Mouse (Mus musculus): Measurements from ENCODE around the gene Zfp750.

Zfp750 gene

GRCm38 (mm10) chr11:121543287-121543856 lies 24.2 kb upstream of the Zfp750 start:
- in situ Hi-C loops (cut with MboI; ENCODE audit: unreplicated experiment in 2 of 2): no loop called here

- in situ Hi-C loops (cut with MboI; ENCODE audit: unreplicated experiment in 2 of 2): no loop called here
Observed at GRCm38 (mm10) chr11:121542471-121542870, 23.3 kb upstream of the Zfp750 start.

GRCm38 (mm10) chr11:121536528-121536927 lies 17.4 kb upstream of the Zfp750 start:
- in situ Hi-C loops (cut with MboI; ENCODE audit: unreplicated experiment in 2 of 2): no loop called here

- in situ Hi-C loops (cut with MboI; ENCODE audit: unreplicated experiment in 2 of 2): no loop called here
Observed at GRCm38 (mm10) chr11:121529747-121530146, 10.6 kb upstream of the Zfp750 start.

- in situ Hi-C loops (cut with MboI; ENCODE audit: unreplicated experiment in 2 of 2): no loop called here
Observed at GRCm38 (mm10) chr11:121524191-121524590, 5.1 kb upstream of the Zfp750 start.

- in situ Hi-C loops (cut with MboI; ENCODE audit: unreplicated experiment in 2 of 2): no loop called here
Observed at GRCm38 (mm10) chr11:121522156-121522762, 3.1 kb upstream of the Zfp750 start.

- in situ Hi-C loops (cut with MboI; ENCODE audit: unreplicated experiment in 2 of 2): no loop called here
Observed at GRCm38 (mm10) chr11:121520761-121521160, 1.6 kb upstream of the Zfp750 start.

GRCm38 (mm10) chr11:121519703-121520102 lies 570 bp upstream of the Zfp750 start:
- in situ Hi-C loops (cut with MboI; ENCODE audit: unreplicated experiment in 2 of 2): no loop called here

GRCm38 (mm10) chr11:121517687-121518465 lies 1.3 kb downstream of the Zfp750 start:
- in situ Hi-C loops (cut with MboI; ENCODE audit: unreplicated experiment in 2 of 2): no loop called here

GRCm38 (mm10) chr11:121516906-121517305 lies 2.2 kb downstream of the Zfp750 start:
- in situ Hi-C loops (cut with MboI; ENCODE audit: unreplicated experiment in 2 of 2): no loop called here

- in situ Hi-C loops (cut with MboI; ENCODE audit: unreplicated experiment in 2 of 2): no loop called here
Observed at GRCm38 (mm10) chr11:121515996-121516395, 3.1 kb downstream of the Zfp750 start.

- in situ Hi-C loops (cut with MboI; ENCODE audit: unreplicated experiment in 2 of 2): no loop called here
Observed at GRCm38 (mm10) chr11:121512896-121513572, 6.1 kb downstream of the Zfp750 start.

GRCm38 (mm10) chr11:121510512-121511246 lies 8.5 kb downstream of the Zfp750 start:
- in situ Hi-C loops (cut with MboI; ENCODE audit: unreplicated experiment in 2 of 2): no loop called here

GRCm38 (mm10) chr11:121508478-121508877 lies 10.7 kb downstream of the Zfp750 start:
- in situ Hi-C loops (cut with MboI; ENCODE audit: unreplicated experiment in 2 of 2): no loop called here

- in situ Hi-C loops (cut with MboI; ENCODE audit: unreplicated experiment in 2 of 2): no loop called here
Observed at GRCm38 (mm10) chr11:121502000-121502860, 16.9 kb downstream of the Zfp750 start.

- in situ Hi-C loops (cut with MboI; ENCODE audit: unreplicated experiment in 2 of 2): no loop called here
Observed at GRCm38 (mm10) chr11:121501525-121501924, 17.6 kb downstream of the Zfp750 start.

GRCm38 (mm10) chr11:121500595-121500994 lies 18.5 kb downstream of the Zfp750 start:
- in situ Hi-C loops (cut with MboI; ENCODE audit: unreplicated experiment in 2 of 2): no loop called here

GRCm38 (mm10) chr11:121490651-121491050 lies 28.5 kb downstream of the Zfp750 start:
- in situ Hi-C loops (cut with MboI; ENCODE audit: unreplicated experiment in 2 of 2): no loop called here

GRCm38 (mm10) chr11:121485882-121486281 lies 33.3 kb downstream of the Zfp750 start:
- in situ Hi-C loops (cut with MboI; ENCODE audit: unreplicated experiment in 2 of 2): no loop called here

GRCm38 (mm10) chr11:121481129-121481528 lies 38.0 kb downstream of the Zfp750 start:
- in situ Hi-C loops (cut with MboI; ENCODE audit: unreplicated experiment in 2 of 2): no loop called here

Measured in v-Abl transformed pro-B cells (cell line).